Mouse (Mus musculus) ES-E14 (cell line): Measurements from ENCODE around the gene Ptprj. TPM values are rescaled to one million over a fixed set of nuclear protein-coding genes. Genes with fewer than 3 reads are reported as not detected.

Experiments used
- DNase-seq: peaks from one replicate; pipeline ENCODE4 v3.0.0-alpha.2; 2013; ENCODE audit warnings: low read depth, low spot score
- H3K27ac ChIP-seq: 2 replicates; pipeline ENCODE4 v1.5.1; 2012; ENCODE audit warnings: low read depth, mild to moderate bottlenecking, low read length, moderate library complexity, mixed read lengths; ENCODE audit not compliant: poor library complexity, insufficient read depth, severe bottlenecking
- H3K36me3 ChIP-seq: 2 replicates; pipeline ENCODE4 v1.6.1; 2012; ENCODE audit warnings: mild to moderate bottlenecking, low read length, moderate library complexity, mixed read lengths; ENCODE audit not compliant: control insufficient read depth, poor library complexity, insufficient read depth, severe bottlenecking
- H3K4me1 ChIP-seq, 2 experiments: fragments of 150-350 bp in 1 of 2; sonication (generic) in 1 of 2; 2 replicates each; pipeline ENCODE4 v1.6.1; 2012; ENCODE audit warnings: low read length in 2 of 2, mild to moderate bottlenecking in 1 of 2, mixed read lengths in 1 of 2; ENCODE audit not compliant: control insufficient read depth in 2 of 2, insufficient read depth in 2 of 2, poor library complexity in 1 of 2
- H3K4me3 ChIP-seq, 2 experiments: fragments of 150-350 bp in 1 of 2; sonication (generic) in 1 of 2; 2 replicates each; pipeline ENCODE4 v1.5.1; 2012; ENCODE audit warnings: low read length in 2 of 2, low read depth in 1 of 2, mild to moderate bottlenecking in 1 of 2, mixed read lengths in 1 of 2; ENCODE audit not compliant: insufficient read depth in 1 of 2, poor library complexity in 1 of 2, severe bottlenecking in 1 of 2
- H3K9ac ChIP-seq: 2 replicates; pipeline ENCODE4 v1.6.1; 2012; ENCODE audit warnings: low read depth, mild to moderate bottlenecking, low read length, mixed read lengths; ENCODE audit not compliant: poor library complexity, insufficient read depth, severe bottlenecking
- H3K9me3 ChIP-seq: fragments of 150-350 bp; sonication (generic); 2 replicates; pipeline ENCODE4 v1.6.1; 2012; ENCODE audit warnings: low read depth, mild to moderate bottlenecking, low read length; ENCODE audit not compliant: control insufficient read depth, insufficient read depth
- CHD2 ChIP-seq: IDR thresholded peaks from 2 replicates; pipeline ENCODE4 v1.6.1; 2014; ENCODE audit warnings: mild to moderate bottlenecking, low read depth, low read length, inconsistent platforms
- HCFC1 ChIP-seq: IDR thresholded peaks from 2 replicates; pipeline ENCODE4 v1.6.1; 2012; ENCODE audit warnings: low read length, inconsistent platforms, borderline replicate concordance; ENCODE audit not compliant: insufficient read depth
- MAFK ChIP-seq: IDR thresholded peaks from 2 replicates; pipeline ENCODE4 v1.6.1; 2014; ENCODE audit warnings: mild to moderate bottlenecking, low read depth, low read length, inconsistent platforms; ENCODE audit not compliant: insufficient read depth
- ZC3H11A ChIP-seq: IDR thresholded peaks from 2 replicates; pipeline ENCODE4 v1.6.1; 2012; ENCODE audit warnings: low read depth, mild to moderate bottlenecking, inconsistent platforms, low read length, borderline replicate concordance
- ZNF384 ChIP-seq: IDR thresholded peaks from 2 replicates; pipeline ENCODE4 v1.6.1; 2012; ENCODE audit warnings: low read depth, low read length, inconsistent platforms
- in situ Hi-C, 2 experiments: fragments of 600-800 bp; cut with MboI; formaldehyde crosslinking; loops; one replicate each; pipeline ENCODE4 v1.15.1; 2025; ENCODE audit warnings: low sequenced_read_pairs in 2 of 2, inconsistent platforms in 1 of 2; ENCODE audit not compliant: unreplicated experiment in 2 of 2
- total RNA-seq: library from RNA; depleted of rRNA; stranded (reverse); fragments of 300-350 nt; gene quantifications from 2 replicates; pipeline ENCODE4 v1.2.3, GENCODE M21; 2012

Ptprj gene
- total RNA-seq, 1 experiment = 10.7 TPM

DNA sequence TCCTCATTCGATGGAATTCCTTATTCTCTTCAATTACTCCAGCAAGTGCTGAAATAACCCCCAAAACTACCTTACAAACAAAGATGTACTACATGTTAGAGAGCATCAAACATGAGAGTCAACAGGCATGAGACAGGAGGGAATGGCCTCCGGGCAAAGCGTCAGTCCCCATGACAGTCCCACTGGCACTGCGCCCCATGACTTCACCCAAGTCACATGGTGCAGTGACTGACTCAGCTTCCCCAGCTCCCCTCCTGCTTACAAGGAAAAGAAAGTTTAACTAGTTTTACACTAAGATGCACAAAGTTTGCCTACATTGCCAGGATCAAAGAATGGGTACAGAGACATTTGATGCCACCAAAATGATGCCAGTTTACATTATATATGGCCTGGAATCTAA lies 71.2 kb downstream of the Ptprj start:
- no peaks in the 10 kb centered on the region for H3K36me3 ChIP-seq
- H3K27ac ChIP-seq = no peak overlapping the region
- H3K9me3 ChIP-seq = no peaks in the 10 kb centered on the region
- in situ Hi-C loops = no loop called here
- no peaks in the 10 kb centered on the region for H3K4me1 ChIP-seq
- TF ChIP-seq MAFK (no peak), CHD2 (no peak), HCFC1 (no peak), ZC3H11A (no peak), ZNF384 (no peak)
- no peak for DNase-seq
- no peak overlapping the region for H3K9ac ChIP-seq
- no peak overlapping the region for H3K4me3 ChIP-seq

DNA sequence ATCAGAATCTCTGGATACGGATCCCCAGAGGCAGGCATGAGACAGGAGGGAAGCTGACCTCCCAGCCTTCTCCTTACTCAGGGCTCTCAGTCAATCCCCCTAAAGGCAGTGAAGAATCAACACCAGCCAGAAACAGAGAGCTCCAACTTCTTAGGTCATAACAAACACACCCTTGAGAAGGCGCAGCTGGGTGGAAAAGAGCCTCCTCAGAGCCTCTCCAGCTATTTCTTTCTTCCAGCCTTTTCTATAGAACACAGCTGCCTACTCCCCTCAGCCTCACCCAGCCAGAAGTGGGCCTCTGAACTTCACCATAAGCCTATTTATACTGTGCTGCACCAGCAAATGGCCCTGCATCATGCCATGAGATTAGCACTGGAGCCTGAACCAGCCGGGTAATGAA lies 74.3 kb downstream of the Ptprj start:
- Histone ChIP-seq H3K9me3 (no peaks in the 10 kb centered on the region), H3K4me3 (no peak overlapping the region), H3K27ac (no peak overlapping the region), H3K4me1 (no peaks in the 10 kb centered on the region), H3K36me3 (no peaks in the 10 kb centered on the region), H3K9ac (no peak overlapping the region)
- no peak for TF ChIP-seq ZNF384
- TF ChIP-seq MAFK = no peak
- no peak for TF ChIP-seq HCFC1
- no peak for TF ChIP-seq CHD2
- TF ChIP-seq ZC3H11A = no peak
- no peak for DNase-seq
- in situ Hi-C loops = no loop called here

DNA sequence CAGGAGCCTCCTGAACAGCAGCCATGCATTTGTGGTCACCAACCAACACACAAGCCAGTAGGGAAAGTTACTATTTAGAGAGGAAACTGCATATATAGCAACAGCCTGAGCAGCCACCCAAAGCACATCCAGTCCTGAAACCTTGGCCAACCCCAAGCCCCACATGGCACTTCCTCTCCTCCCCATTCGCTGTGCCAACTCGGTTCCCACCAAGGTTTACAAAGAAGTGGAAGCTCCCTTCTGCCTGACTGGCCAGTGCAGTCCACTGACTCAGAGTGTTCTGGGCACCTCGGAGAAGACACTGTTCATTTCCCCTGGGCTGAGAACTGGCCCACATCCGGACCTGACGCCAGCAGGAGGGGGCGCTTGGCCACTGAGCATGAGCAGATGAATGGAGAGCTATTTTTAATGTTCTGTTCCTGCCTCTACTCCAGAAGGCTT lies 75.7 kb downstream of the Ptprj start:
- no peak for DNase-seq
- Histone ChIP-seq H3K9me3 (no peaks in the 10 kb centered on the region), H3K4me3 (no peak overlapping the region), H3K36me3 (no peaks in the 10 kb centered on the region), H3K27ac (no peak overlapping the region), H3K4me1 (no peaks in the 10 kb centered on the region), H3K9ac (no peak overlapping the region)
- in situ Hi-C loops = no loop called here
- TF ChIP-seq CHD2 = no peak
- TF ChIP-seq ZC3H11A = no peak
- TF ChIP-seq HCFC1 = no peak
- no peak for TF ChIP-seq ZNF384
- no peak for TF ChIP-seq MAFK

DNA sequence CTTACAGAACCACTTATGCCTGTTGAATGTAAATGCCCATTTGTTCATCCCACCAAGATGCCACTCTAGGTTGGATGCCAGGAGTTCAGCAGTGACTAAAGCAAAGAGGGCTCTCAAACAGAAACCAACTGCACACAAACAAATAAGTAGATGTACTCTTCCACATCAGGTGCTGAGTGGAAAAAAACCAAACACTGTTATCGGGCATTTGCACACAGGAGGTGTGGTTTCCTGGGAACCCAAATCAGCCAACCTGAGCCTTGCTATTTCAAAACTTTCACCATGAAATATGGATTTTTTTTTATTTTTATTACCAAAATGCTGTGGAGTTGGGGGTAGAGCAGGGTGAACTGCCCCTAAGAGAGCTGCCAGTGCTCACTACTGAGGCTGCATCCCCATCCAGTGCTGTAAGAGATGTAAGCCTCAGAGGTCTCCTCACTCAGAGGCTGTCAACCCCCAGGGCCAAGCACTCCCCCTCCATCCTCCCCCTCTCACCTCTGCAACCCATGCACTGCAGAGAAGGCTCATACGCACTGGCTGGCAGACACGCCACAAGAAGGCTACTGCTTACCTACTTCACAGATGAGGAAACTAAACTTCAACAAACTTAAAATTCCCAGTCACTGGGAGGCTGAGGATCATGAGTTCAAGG lies 77.1 kb downstream of the Ptprj start:
- Histone ChIP-seq H3K27ac (no peak overlapping the region), H3K4me1 (no peaks in the 10 kb centered on the region), H3K9me3 (no peaks in the 10 kb centered on the region), H3K4me3 (no peak overlapping the region), H3K9ac (no peak overlapping the region), H3K36me3 (no peaks in the 10 kb centered on the region)
- no peak for DNase-seq
- no peak for TF ChIP-seq ZNF384
- TF ChIP-seq HCFC1 = no peak
- no peak for TF ChIP-seq MAFK
- TF ChIP-seq CHD2 = no peak
- in situ Hi-C loops = no loop called here

DNA sequence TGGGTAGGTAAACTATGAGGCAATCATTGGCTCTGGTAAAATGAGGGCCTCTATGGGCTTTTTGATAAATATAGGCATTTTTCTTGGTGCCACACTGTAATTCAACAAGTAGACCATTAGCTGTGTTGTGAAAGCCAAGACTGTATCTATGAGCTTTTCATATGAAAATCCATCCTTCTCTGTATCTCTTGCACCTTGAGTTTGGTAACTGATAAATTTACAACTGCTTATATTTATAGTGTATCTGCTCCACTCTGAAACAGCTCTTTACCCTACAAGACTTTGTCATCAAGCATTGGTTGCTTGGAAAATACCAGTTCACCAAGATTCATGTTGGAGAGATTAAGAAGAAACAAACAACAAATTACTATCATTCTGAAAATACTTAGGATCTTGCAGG lies 77.7 kb downstream of the Ptprj start:
- H3K27ac ChIP-seq = no peak overlapping the region
- H3K4me3 ChIP-seq = no peak overlapping the region
- DNase-seq = no peak
- no peaks in the 10 kb centered on the region for H3K4me1 ChIP-seq
- no peaks in the 10 kb centered on the region for H3K36me3 ChIP-seq
- no peak for TF ChIP-seq ZNF384
- no peak for TF ChIP-seq CHD2
- no peak for TF ChIP-seq HCFC1
- no peak for TF ChIP-seq MAFK
- TF ChIP-seq ZC3H11A = no peak
- H3K9me3 ChIP-seq = no peaks in the 10 kb centered on the region
- no peak overlapping the region for H3K9ac ChIP-seq
- in situ Hi-C loops = no loop called here
